Mouse (Mus musculus): ENCODE results near the gene Mettl21c. TPM values are rescaled to one million over a fixed set of nuclear protein-coding genes. Genes with fewer than 3 reads are reported as not detected.

Gene Mettl21c
- polyA plus RNA-seq, 1 experiment from 2014 or later, result 1.8 TPM

DNA sequence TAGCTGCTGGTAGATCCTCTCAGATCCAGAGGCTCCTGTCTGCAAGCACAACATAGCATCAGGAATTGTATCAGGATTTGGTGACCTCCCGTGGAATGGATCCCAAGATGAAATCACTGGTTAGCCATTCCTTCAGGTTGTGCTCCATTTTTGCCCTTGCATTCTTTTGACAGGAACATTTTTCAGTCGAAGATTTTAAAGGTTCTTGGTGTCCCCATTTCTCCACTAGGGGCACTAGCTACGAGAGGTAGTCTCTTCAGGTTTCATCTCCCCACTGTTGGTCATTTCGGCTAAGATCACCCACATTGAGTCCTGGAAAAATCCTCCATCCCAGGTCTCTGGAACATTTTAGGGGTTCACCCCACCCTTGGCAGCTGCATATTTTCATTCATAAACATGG, 53.1 kb downstream of the Mettl21c start:
- H3K27ac ChIP-seq (ENCODE audit: low read depth, low read length), result no peak overlapping the region
- no peaks in the 10 kb centered on the region for H3K4me1 ChIP-seq (ENCODE audit: control insufficient read depth, insufficient read depth, low read depth, low read length)
- no peaks in the 10 kb centered on the region for H3K9me3 ChIP-seq (ENCODE audit: control insufficient read depth, low read length)
- H3K4me2 ChIP-seq (ENCODE audit: low read length), result no peak overlapping the region
- H3K4me3 ChIP-seq (ENCODE audit: low read length), result no peak overlapping the region
- H3K36me3 ChIP-seq (ENCODE audit: control insufficient read depth, insufficient read depth, low read length), result peaks cover 7% of the 10 kb centered on the region; the same call in 1 of the 2 replicates
- no peaks in the 10 kb centered on the region for H3K27me3 ChIP-seq (replicated peaks; ENCODE audit: control insufficient read depth, insufficient read depth, low read length)
- WGBS, result 91% methylated on average over 4 of the region's 4 CpGs
- H3K9ac ChIP-seq (ENCODE audit: low read depth, low read length), result no peak overlapping the region
- ATAC-seq, result no peak

DNA sequence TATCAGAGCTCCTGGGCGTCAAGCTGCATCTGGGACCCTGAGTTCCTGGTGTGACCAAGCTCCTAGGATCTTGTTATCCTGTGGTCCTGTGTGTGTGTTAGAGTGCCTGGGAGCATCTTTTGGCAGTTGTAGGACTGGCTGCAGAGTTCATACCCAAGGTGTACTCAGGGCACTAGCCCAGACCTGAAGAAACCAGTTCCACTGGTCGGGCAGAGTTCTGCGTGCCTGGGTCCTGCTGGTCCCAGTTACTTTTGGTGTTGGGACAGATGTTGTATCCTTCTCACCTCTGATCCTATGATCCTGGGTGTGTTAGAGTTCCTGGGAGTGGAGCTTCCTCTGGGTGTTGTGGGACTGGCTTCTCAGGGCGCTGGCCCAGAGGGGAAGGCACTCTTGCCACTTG, 55.5 kb downstream of the Mettl21c start:
- Histone ChIP-seq H3K4me3 (ENCODE audit: low read length) (no peak overlapping the region), H3K36me3 (ENCODE audit: control insufficient read depth, insufficient read depth, low read length) (peaks cover 9% of the 10 kb centered on the region), H3K27me3 (replicated peaks; ENCODE audit: control insufficient read depth, insufficient read depth, low read length) (no peaks in the 10 kb centered on the region), H3K9ac (ENCODE audit: low read depth, low read length) (no peak overlapping the region), H3K27ac (ENCODE audit: low read depth, low read length) (no peak overlapping the region), H3K9me3 (ENCODE audit: control insufficient read depth, low read length) (no peaks in the 10 kb centered on the region), H3K4me1 (ENCODE audit: control insufficient read depth, insufficient read depth, low read depth, low read length) (no peaks in the 10 kb centered on the region), H3K4me2 (ENCODE audit: low read length) (no peak overlapping the region)
- WGBS, result 93% methylated on average over 4 of the region's 4 CpGs
- ATAC-seq, result no peak

Other genes with a start within 250 kb of the Mettl21c start
- 18.0 and 19.4 TPM in 2 replicates for gene Uxs1, start 192.2 kb downstream of the Mettl21c start, polyA plus RNA-seq (2015; fragmentation: Nextera tagmentation; extraction: Ambion mirVana)
- gene Tpp2, start 86.4 kb downstream of the Mettl21c start, polyA plus RNA-seq (2015; fragmentation: Nextera tagmentation; extraction: Ambion mirVana), result 55.1 and 59.5 TPM in 2 replicates
- 0.04 TPM in 1 of 2 replicates, not detected in the other for gene Gm8251, start 41.9 kb upstream of the Mettl21c start, polyA plus RNA-seq (2015; fragmentation: Nextera tagmentation; extraction: Ambion mirVana)
- 40.3 and 40.4 TPM in 2 replicates for gene Tex30, start 82.4 kb upstream of the Mettl21c start, polyA plus RNA-seq (2015; fragmentation: Nextera tagmentation; extraction: Ambion mirVana)
- gene Kdelc1, start 98.8 kb upstream of the Mettl21c start, polyA plus RNA-seq (2015; fragmentation: Nextera tagmentation; extraction: Ambion mirVana), result 26.3 and 29.4 TPM in 2 replicates
- gene Bivm, start 98.9 kb upstream of the Mettl21c start, polyA plus RNA-seq (2015; fragmentation: Nextera tagmentation; extraction: Ambion mirVana), result 27.3 and 32.3 TPM in 2 replicates
- gene Ercc5, start 127.7 kb upstream of the Mettl21c start, polyA plus RNA-seq (2015; fragmentation: Nextera tagmentation; extraction: Ambion mirVana), result 22.0 and 25.0 TPM in 2 replicates
- 0.19 TPM in 1 of 2 replicates, not detected in the other for gene Mettl21e, start 198.9 kb upstream of the Mettl21c start, polyA plus RNA-seq (2015; fragmentation: Nextera tagmentation; extraction: Ambion mirVana)